27 mouse cellular contexts compared by ENCODE assay signal in the genomic region with DNA sequence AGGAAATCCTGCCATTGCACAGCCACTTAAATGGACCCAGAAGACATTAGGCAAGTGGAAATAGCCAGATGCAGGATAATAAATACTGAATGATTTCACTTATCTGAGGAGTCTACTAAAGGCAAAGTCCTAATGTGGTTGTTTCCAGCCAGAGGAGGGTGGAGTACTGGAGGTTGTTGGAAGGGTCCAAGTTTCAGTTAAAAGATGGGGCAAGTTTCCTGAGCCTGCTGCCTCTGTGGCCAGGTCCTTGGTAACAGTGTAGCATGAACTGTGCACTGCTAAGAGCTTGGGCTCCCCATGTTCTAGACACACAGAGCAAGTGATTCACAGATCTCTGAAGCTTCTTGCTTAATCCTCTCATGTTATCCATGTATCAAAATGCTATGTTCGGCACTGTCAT. TPM values are rescaled to one million over a fixed set of nuclear protein-coding genes. Genes with fewer than 3 reads are reported as not detected.
A peak's percentile ranks its signal among the peaks of the same experiment; 100 is the strongest.
DNase-seq lines count a peak whose midpoint lies in the region; ATAC-seq and TF ChIP-seq lines count a peak whose summit lies in the region.
"Had no signal": no experiment of that assay in that cellular context is flagged by ENCODE, and none has a peak within 500 bp of the region (broad histone marks: within the 10 kb centered on the region; RNA-seq: fewer than 3 reads in every experiment).

No protein-coding gene starts in this region.

- no peak for TF ChIP-seq POLR2A in bone marrow macrophage, adult 2 months (IDR thresholded peaks at IDR 0.05; ENCODE audit: borderline replicate concordance, low read depth, low read length)
- TF ChIP-seq POLR2A in thymus, adult 2 months (IDR thresholded peaks at IDR 0.05; ENCODE audit: control insufficient read depth, extremely low read depth, insufficient read depth, low read length, poor library complexity), result no peak

- 92% methylated on average over 1 of the region's 1 CpGs for WGBS in intestine, postnatal 0 days
- 94% methylated on average over 1 of the region's 1 CpGs for WGBS in thymus, adult 2 months

- H3K4me2 ChIP-seq in intestine, postnatal 0 days (replicated peaks; ENCODE audit: low read depth), result no peak overlapping the region
- H3K4me2 ChIP-seq: embryonic facial prominence, embryonic 12.5 days; embryonic facial prominence, embryonic 15.5 days; heart, embryonic 12.5 days; heart, embryonic 15.5 days; hindbrain, embryonic 14.5 days had no signal

- H3K9me3 ChIP-seq in intestine, postnatal 0 days (ENCODE audit: control insufficient read depth), result no peaks in the 10 kb centered on the region
- H3K9me3 ChIP-seq: embryonic facial prominence, embryonic 12.5 days; embryonic facial prominence, embryonic 15.5 days; heart, embryonic 12.5 days; heart, embryonic 15.5 days; hindbrain, embryonic 10.5 days had no signal

- no peak for TF ChIP-seq CTCF in bone marrow macrophage, adult 2 months (IDR thresholded peaks at IDR 0.05; ENCODE audit: low read depth, low read length)
- no peak for TF ChIP-seq CTCF in intestine, postnatal 0 days (IDR thresholded peaks at IDR 0.05; ENCODE audit: low read depth)
- no peak for TF ChIP-seq CTCF in thymus, adult 2 months (IDR thresholded peaks at IDR 0.05; ENCODE audit: borderline replicate concordance, control insufficient read depth, extremely low read depth, insufficient read depth, low read length, poor library complexity)

- no peak overlapping the region for H3K9ac ChIP-seq in intestine, postnatal 0 days (ENCODE audit: low read depth, low read length)
- H3K9ac ChIP-seq: embryonic facial prominence, embryonic 12.5 days; embryonic facial prominence, embryonic 15.5 days; forebrain, postnatal 0 days; heart, embryonic 12.5 days; heart, embryonic 15.5 days; hindbrain, embryonic 14.5 days had no signal

- no peak overlapping the region for H3K4me3 ChIP-seq in bone marrow macrophage, adult 2 months (ENCODE audit: insufficient read depth, low read length)
- H3K4me3 ChIP-seq in intestine, postnatal 0 days (ENCODE audit: low read depth, low read length), result no peak overlapping the region
- no peak overlapping the region for H3K4me3 ChIP-seq in thymus, adult 2 months (ENCODE audit: control insufficient read depth, insufficient read depth, low read length)
- H3K4me3 ChIP-seq: embryonic facial prominence, embryonic 12.5 days; embryonic facial prominence, embryonic 15.5 days; heart, embryonic 12.5 days; heart, embryonic 15.5 days; hindbrain, embryonic 10.5 days had no signal

- peak overlapping the region; percentile 95 for H3K27ac ChIP-seq in bone marrow macrophage, adult 2 months (ENCODE audit: insufficient read depth, low read depth, low read length)
- H3K27ac ChIP-seq in intestine, postnatal 0 days (ENCODE audit: low read depth, low read length), result no peak overlapping the region
- no peak overlapping the region for H3K27ac ChIP-seq in thymus, adult 2 months (ENCODE audit: control insufficient read depth, insufficient read depth, low read length)
- H3K27ac ChIP-seq: embryonic facial prominence, embryonic 12.5 days; embryonic facial prominence, embryonic 15.5 days; heart, embryonic 15.5 days; hindbrain, embryonic 10.5 days; hindbrain, embryonic 14.5 days had no signal

- H3K27me3 ChIP-seq in intestine, postnatal 0 days (replicated peaks; ENCODE audit: control insufficient read depth, insufficient read depth, low read length), result no peaks in the 10 kb centered on the region
- H3K27me3 ChIP-seq in thymus, adult 2 months (ENCODE audit: control insufficient read depth, insufficient read depth, low read length), result no peaks in the 10 kb centered on the region
- H3K27me3 ChIP-seq: embryonic facial prominence, embryonic 12.5 days; embryonic facial prominence, embryonic 15.5 days had no signal

- peaks cover 77% of the 10 kb centered on the region for H3K4me1 ChIP-seq in bone marrow macrophage, adult 2 months (ENCODE audit: control insufficient read depth, insufficient read depth, low read length)
- peaks cover 2% of the 10 kb centered on the region; the same call in 1 of the 2 replicates for H3K4me1 ChIP-seq in intestine, postnatal 0 days (replicated peaks; ENCODE audit: control insufficient read depth, insufficient read depth, low read length)
- peaks cover 49% of the 10 kb centered on the region for H3K4me1 ChIP-seq in thymus, adult 2 months (replicated peaks; ENCODE audit: control insufficient read depth, insufficient read depth, low read length)
- H3K4me1 ChIP-seq: embryonic facial prominence, embryonic 15.5 days had no signal

- ATAC-seq in intestine, postnatal 0 days, result peak; percentile 54
- ATAC-seq in frontal cortex, adult (ENCODE audit: low TSS enrichment), result no peak
- ATAC-seq: CD4-positive, CD25-positive, alpha-beta regulatory T cell, adult 4 months; forebrain, embryonic 14.5 days; forebrain, postnatal 0 days had no signal

- DNase-seq in kidney, postnatal 10 days, result peak; percentile 2
- no peak for DNase-seq in kidney, adult 18-20 months
- peak; percentile 51 for DNase-seq in 416B (ENCODE audit: low read depth)
- no peak for DNase-seq in thymus, adult 2 months
- DNase-seq: adrenal gland, adult 8-10 months; adrenal gland, postnatal 25 days; cerebellum, adult 11 months; cerebellum, adult 2 months; cerebellum, adult 9-11 months; cerebellum, postnatal 25 days; forebrain, postnatal 0 days; gastrocnemius, postnatal 25 days; heart, adult 18-20 months; heart, postnatal 10 days; heart, postnatal 36 days had no signal

- H3K36me3 ChIP-seq in intestine, postnatal 0 days (ENCODE audit: control insufficient read depth, insufficient read depth), result no peaks in the 10 kb centered on the region
- H3K36me3 ChIP-seq in thymus, adult 2 months (ENCODE audit: control insufficient read depth, insufficient read depth, low read length), result no peaks in the 10 kb centered on the region
- H3K36me3 ChIP-seq: embryonic facial prominence, embryonic 12.5 days; embryonic facial prominence, embryonic 15.5 days; heart, embryonic 12.5 days; heart, embryonic 15.5 days; hindbrain, embryonic 10.5 days had no signal

RNA-seq across cellular contexts. Expression of gene Slco4a1, which starts 10.1 kb away (rescaled TPM):
- polyA plus RNA-seq in bone marrow macrophage, adult 2 months (2012; ENCODE audit: insufficient read depth, insufficient read length, missing spikeins), result 35.7 and 36.4 TPM in 2 replicates
- polyA plus RNA-seq in intestine, postnatal 0 days (2015; fragmentation: Nextera tagmentation; extraction: Ambion mirVana), result 0.47 and 0.76 TPM in 2 replicates
- polyA plus RNA-seq in thymus, adult 2 months (2012; rRNA removed), result 21.2 and 22.6 TPM in 2 replicates

RNA-seq across cellular contexts. Expression of gene Ntsr1, which starts 53.8 kb away (rescaled TPM):
- not detected in 2 replicates for polyA plus RNA-seq in bone marrow macrophage, adult 2 months (2012; ENCODE audit: insufficient read depth, insufficient read length, missing spikeins)
- polyA plus RNA-seq in intestine, postnatal 0 days (2015; fragmentation: Nextera tagmentation; extraction: Ambion mirVana), result 0.67 and 0.74 TPM in 2 replicates
- 0.19 and 0.40 TPM in 2 replicates for polyA plus RNA-seq in thymus, adult 2 months (2012; rRNA removed)
- polyA plus RNA-seq: C2C12; CD4-positive, CD25-positive, alpha-beta regulatory T cell, adult 4 months had no signal

Comparison
In these comparisons a context has a peak if more than half of its experiments do, and no peak if none do; other contexts are left out.
1. DNase-seq: peak in kidney, postnatal 10 days (single experiment) and 416B (single experiment); none in kidney, adult 18-20 months (single experiment) and thymus, adult 2 months (single experiment).
2. RNA of gene Slco4a1, which starts 10.1 kb away (polyA plus RNA-seq): 35.7 to 36.4 TPM in bone marrow macrophage, adult 2 months and 21.2 to 22.6 TPM in thymus, adult 2 months; 0.47 to 0.76 TPM in intestine, postnatal 0 days; every median in the first group is over 10 times any median in the second.